Mouse (Mus musculus) stomach, postnatal 0 days (tissue): ENCODE results near the gene Rabif. TPM values are rescaled to one million over a fixed set of nuclear protein-coding genes. Genes with fewer than 3 reads are reported as not detected.
"Not testable (repeated sequence)": the region's sequence is repeated elsewhere in the genome, so short reads cannot be mapped to it uniquely, and the experiment has no call there.

Source experiments
- ATAC-seq: fragments of 200-750 bp; cut with Nextera tagmentation; 2 replicates; pipeline ENCODE4 v1.8.0; 2017; ENCODE audit not compliant: low FRiP score, low TSS enrichment
- DNase-seq: peaks from one replicate; pipeline ENCODE4 v3.0.0-alpha.2; 2016; ENCODE audit warnings: low spot score
- H3K27ac ChIP-seq: fragments of 300-500 bp; sonication (generic); replicated peaks from 2 replicates; pipeline ENCODE4 v1.5.1; 2014; ENCODE audit warnings: mild to moderate bottlenecking, control low read depth
- H3K27me3 ChIP-seq: fragments of 300-500 bp; sonication (generic); 2 replicates; pipeline ENCODE4 v1.6.1; 2014; ENCODE audit warnings: low read length; ENCODE audit not compliant: control insufficient read depth, insufficient read depth
- H3K36me3 ChIP-seq: fragments of 300-500 bp; sonication (generic); 2 replicates; pipeline ENCODE4 v1.6.1; 2014; ENCODE audit warnings: low read length, mixed read lengths; ENCODE audit not compliant: control insufficient read depth, insufficient read depth
- H3K4me1 ChIP-seq: fragments of 300-500 bp; sonication (generic); replicated peaks from 2 replicates; pipeline ENCODE4 v1.6.1; 2014; ENCODE audit warnings: antibody characterized with exemption; ENCODE audit not compliant: control insufficient read depth, insufficient read depth
- H3K4me2 ChIP-seq: fragments of 300-500 bp; sonication (generic); replicated peaks from 2 replicates; pipeline ENCODE4 v1.6.1; 2014; ENCODE audit warnings: low read depth, mild to moderate bottlenecking, control low read depth, moderate library complexity
- H3K4me3 ChIP-seq: fragments of 300-500 bp; sonication (generic); 2 replicates; pipeline ENCODE4 v1.5.1; 2014; ENCODE audit warnings: low read depth, low read length, control low read depth
- H3K9ac ChIP-seq: fragments of 300-500 bp; sonication (generic); 2 replicates; pipeline ENCODE4 v1.6.1; 2014; ENCODE audit warnings: mild to moderate bottlenecking, low read length, control low read depth, mixed read lengths
- H3K9me3 ChIP-seq: fragments of 300-500 bp; sonication (generic); 2 replicates; pipeline ENCODE4 v1.6.1; 2016; ENCODE audit warnings: low read length; ENCODE audit not compliant: control insufficient read depth
- CTCF ChIP-seq: IDR thresholded peaks from 2 replicates; pipeline ENCODE4 v1.5.1; 2016; ENCODE audit warnings: antibody characterized with exemption, low read depth, mild to moderate bottlenecking, moderate library complexity
- EP300 ChIP-seq: optimal IDR thresholded peaks from 2 replicates; pipeline ENCODE3; 2016; ENCODE audit warnings: antibody characterized with exemption
- WGBS: fragments of 180-500 bp; shearing (Covaris S2); extraction: QIAGEN DNeasy Blood & Tissue Kit; methylation state at CpG from one replicate; pipeline ENCODE4 v1.1.7; 2014; 5-methylcytosine and 5-hydroxymethylcytosine counted together
- polyA plus RNA-seq: library from polyadenylated mRNA; unstranded; fragments of >200 nt; fragmentation: Nextera tagmentation; extraction: Ambion mirVana; gene quantifications from 2 replicates; pipeline ENCODE4 v1.2.1, GENCODE M21; 2015

Rabif gene
- polyA plus RNA-seq, result 31.4 and 32.2 TPM in 2 replicates

GRCm38 (mm10) chr1:134494428-134495215 lies at the start of gene Rabif:
TSS of gene Rabif (plus strand) at chr1:134494648.
- Histone ChIP-seq H3K36me3 (peaks cover 1% of the 10 kb centered on the region; the same call in 1 of the 2 replicates), H3K4me1 (0 out of 2 replicates have a peak, but pooled peaks cover 4% of the 10 kb centered on the region), H3K9me3 (no peaks in the 10 kb centered on the region), H3K4me3 (peak within 1 kb of the TSS; percentile 85), H3K27ac (peak within 1 kb of the TSS; percentile 96), H3K9ac (peak within 1 kb of the TSS; percentile 77), H3K27me3 (no peaks in the 10 kb centered on the region), H3K4me2 (peak within 1 kb of the TSS; percentile 66)
- DNase-seq, result peak; percentile 99
- ATAC-seq, result peak; percentile 98
- TF ChIP-seq EP300 (no peak), CTCF (peak; percentile 76)
- WGBS, result under 1% methylated on average over 57 of the region's 58 CpGs

GRCm38 (mm10) chr1:134445418-134445817 lies 49.0 kb upstream of the Rabif start:
- Histone ChIP-seq H3K27me3 (no peaks in the 10 kb centered on the region), H3K4me3 (no peak overlapping the region), H3K9me3 (no peaks in the 10 kb centered on the region), H3K4me1 (no peaks in the 10 kb centered on the region), H3K36me3 (no peaks in the 10 kb centered on the region), H3K27ac (no peak overlapping the region), H3K4me2 (no peak overlapping the region), H3K9ac (no peak overlapping the region)
- TF ChIP-seq EP300 (no peak), CTCF (no peak)
- WGBS, result 80% methylated on average over 2 of the region's 2 CpGs
- ATAC-seq (no peak), DNase-seq (no peak)

- DNase-seq, H3K4me1 ChIP-seq, H3K9ac ChIP-seq, H3K4me2 ChIP-seq, H3K9me3 ChIP-seq, H3K27ac ChIP-seq, ATAC-seq, H3K4me3 ChIP-seq, H3K36me3 ChIP-seq, H3K27me3 ChIP-seq: not testable (repeated sequence)
- 51% methylated on average over 3 of the region's 3 CpGs for WGBS
These were observed 45.9 kb upstream of the Rabif start for GRCm38 (mm10) chr1:134448537-134448936.

GRCm38 (mm10) chr1:134450201-134450600 lies 44.2 kb upstream of the Rabif start:
- 74% methylated on average over 4 of the region's 4 CpGs for WGBS
- H3K4me1 ChIP-seq, result no peaks in the 10 kb centered on the region

GRCm38 (mm10) chr1:134450986-134451385 lies 43.5 kb upstream of the Rabif start:
- 36% methylated on average over 3 of the region's 3 CpGs for whole genome bisulfite sequencing
- TF ChIP-seq CTCF, result peak; percentile 78
- no peak for TF ChIP-seq EP300

More at GRCm38 (mm10) chr1:134450201-134450600, 44.2 kb upstream of the Rabif start:
- no peaks in the 10 kb centered on the region for H3K9me3 ChIP-seq
- H3K27me3 ChIP-seq, result no peaks in the 10 kb centered on the region
- DNase-seq (no peak), ATAC-seq (no peak)
- no peak overlapping the region for H3K27ac ChIP-seq
- no peak overlapping the region for H3K9ac ChIP-seq
- no peak overlapping the region for H3K4me3 ChIP-seq
- H3K36me3 ChIP-seq, result no peaks in the 10 kb centered on the region
- H3K4me2 ChIP-seq, result no peak overlapping the region
- TF ChIP-seq EP300, result no peak
- TF ChIP-seq CTCF, result no peak

More at GRCm38 (mm10) chr1:134450986-134451385, 43.5 kb upstream of the Rabif start:
- no peaks in the 10 kb centered on the region for H3K9me3 ChIP-seq
- no peak for ATAC-seq
- DNase-seq, result peak; percentile 46
- no peak overlapping the region for H3K27ac ChIP-seq
- no peaks in the 10 kb centered on the region for H3K36me3 ChIP-seq
- no peak overlapping the region for H3K4me3 ChIP-seq
- no peak overlapping the region for H3K4me2 ChIP-seq
- H3K9ac ChIP-seq, result no peak overlapping the region
- no peaks in the 10 kb centered on the region for H3K4me1 ChIP-seq
- H3K27me3 ChIP-seq, result no peaks in the 10 kb centered on the region
